Mouse (Mus musculus) ES-E14 (cell line): ENCODE measurements at regions not wholly inside any gene's neighbourhood (a gene's known extent, or its start where the extent isn't known, plus 50 kb on each side); places are given as distances from the start of the nearest gene placed in this dataset.

ENCODE experiments used
- CHD2 ChIP-seq: IDR thresholded peaks from 2 replicates; pipeline ENCODE4 v1.6.1; 2014; ENCODE audit warnings: mild to moderate bottlenecking, low read depth, low read length, inconsistent platforms
- HCFC1 ChIP-seq: IDR thresholded peaks from 2 replicates; pipeline ENCODE4 v1.6.1; 2012; ENCODE audit warnings: low read length, inconsistent platforms, borderline replicate concordance; ENCODE audit not compliant: insufficient read depth
- MAFK ChIP-seq: IDR thresholded peaks from 2 replicates; pipeline ENCODE4 v1.6.1; 2014; ENCODE audit warnings: mild to moderate bottlenecking, low read depth, low read length, inconsistent platforms; ENCODE audit not compliant: insufficient read depth
- ZNF384 ChIP-seq: IDR thresholded peaks from 2 replicates; pipeline ENCODE4 v1.6.1; 2012; ENCODE audit warnings: low read depth, low read length, inconsistent platforms

DNA sequence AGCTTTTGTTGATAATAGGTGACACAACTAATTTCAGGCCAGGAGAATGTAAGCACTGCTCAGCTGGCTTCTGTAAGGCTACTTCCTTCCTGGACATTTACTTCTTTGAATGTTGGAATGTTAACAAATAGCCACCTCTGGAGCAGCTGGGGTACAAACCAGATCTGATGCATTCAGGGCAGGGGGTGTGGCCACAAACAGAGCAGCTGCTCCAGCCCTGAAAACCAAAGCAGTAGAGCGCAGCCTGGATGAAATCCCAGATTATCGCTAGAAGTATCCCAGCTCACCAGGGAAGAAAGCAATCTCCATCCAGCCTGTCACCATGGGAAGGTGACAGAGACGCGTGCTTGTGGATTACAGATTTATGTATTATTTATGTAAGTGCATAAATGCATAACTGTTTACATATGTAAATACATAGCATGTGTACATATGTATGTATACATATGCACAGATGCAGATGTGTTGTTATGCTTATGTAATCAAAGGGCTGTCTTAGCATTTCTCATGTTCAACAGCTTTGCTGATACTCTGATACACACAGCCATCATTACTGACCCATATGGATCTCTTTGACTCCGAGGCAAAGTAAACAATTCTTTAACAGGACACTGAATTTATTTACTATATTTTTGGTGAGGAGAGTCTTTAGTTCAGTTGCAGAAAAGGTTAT lies 143.5 kb downstream of the 1700129C05Rik start:
- TF ChIP-seq ZNF384 (no peak), MAFK (no peak), HCFC1 (no peak), CHD2 (no peak)
